Mouse (Mus musculus): ENCODE measurements around the gene Hps4.

The Hps4 gene

DNA sequence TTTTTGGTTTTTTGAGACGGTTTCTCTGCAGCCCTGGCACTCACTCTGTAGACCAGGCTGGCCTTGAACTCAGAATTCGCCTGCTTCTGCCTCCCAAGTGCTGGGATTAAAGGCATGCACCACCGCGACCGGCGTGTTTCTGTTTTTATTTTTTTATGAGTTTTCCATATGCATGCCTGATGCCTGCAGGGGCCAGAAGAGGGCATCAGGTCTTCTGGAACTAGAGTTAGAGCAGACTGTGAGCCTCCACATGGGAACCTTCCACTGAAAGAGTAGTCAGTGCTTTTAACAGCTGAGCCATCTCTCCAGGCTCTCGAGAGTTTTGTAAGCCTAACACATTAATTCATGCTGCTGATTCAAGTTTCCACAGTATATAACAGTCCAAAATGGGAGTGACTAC, 3.7 kb upstream of the Hps4 start:
- TF ChIP-seq GATA4 (IDR thresholded peaks at IDR 0.05; ENCODE audit: insufficient replicate concordance, low read length), result no peak

DNA sequence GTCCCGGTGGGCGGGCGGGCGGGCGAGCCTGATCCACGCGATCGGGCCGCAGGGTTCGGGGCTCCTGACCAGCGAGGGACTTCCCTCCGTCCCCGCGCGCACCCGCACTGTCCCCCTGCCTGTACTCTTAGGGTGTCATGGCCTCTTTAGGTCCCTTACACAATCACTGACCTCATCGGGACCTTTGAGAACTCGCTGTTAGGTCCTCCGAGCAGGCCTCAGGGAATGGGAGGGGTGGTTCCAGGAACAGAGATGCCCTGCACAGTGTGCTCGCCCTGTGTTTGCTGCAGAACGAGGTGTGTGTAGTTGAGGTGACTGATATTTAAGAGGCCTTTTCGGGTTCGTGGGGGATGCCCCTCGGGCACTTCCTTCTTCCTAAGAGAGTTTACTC, 317 bp downstream of the Hps4 start:
- TF ChIP-seq GATA4 (IDR thresholded peaks at IDR 0.05; ENCODE audit: insufficient replicate concordance, low read length), result no peak

DNA sequence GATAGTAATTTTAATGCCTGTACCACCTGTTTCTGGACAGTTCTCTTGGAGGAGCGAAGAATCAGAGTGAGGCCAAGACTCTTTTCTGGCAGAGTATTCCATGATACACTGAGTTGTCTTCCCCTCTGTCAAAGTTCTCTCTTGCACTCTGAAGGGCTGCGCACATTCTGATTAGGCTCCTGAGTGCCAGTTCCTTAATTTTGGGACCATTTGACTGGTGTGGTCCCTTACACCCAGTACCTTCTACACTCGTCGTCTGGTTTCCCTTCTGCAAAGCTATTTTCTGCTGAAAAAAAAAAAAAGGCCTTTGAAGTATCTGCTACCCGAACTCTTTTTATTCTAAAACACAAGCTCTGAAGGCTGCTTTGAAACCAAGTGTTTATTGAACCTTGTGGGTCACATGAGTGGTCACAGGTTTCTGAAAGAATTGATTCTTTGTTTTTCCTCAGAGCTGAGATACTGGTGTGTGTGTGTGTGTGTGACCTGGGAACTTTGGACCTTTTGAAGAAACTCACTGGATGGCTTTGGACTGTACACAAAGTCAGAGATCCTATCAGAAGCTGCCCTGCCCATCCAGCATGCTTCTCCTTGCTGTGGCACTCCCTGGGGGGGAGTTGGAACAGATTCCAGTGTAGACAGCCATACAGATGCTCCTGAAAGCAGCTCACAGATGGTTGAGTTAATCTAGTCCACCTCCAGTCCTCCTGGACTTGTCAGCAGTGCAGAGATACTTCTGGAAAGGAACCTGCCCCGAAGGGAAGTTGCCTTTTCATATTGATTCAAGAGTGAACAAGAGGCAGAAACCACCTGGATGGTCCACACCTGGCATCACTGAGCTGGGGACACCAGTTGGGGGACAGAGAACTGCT, 1.4 kb downstream of the Hps4 start:
- no peak for TF ChIP-seq GATA4 (IDR thresholded peaks at IDR 0.05; ENCODE audit: insufficient replicate concordance, low read length)

DNA sequence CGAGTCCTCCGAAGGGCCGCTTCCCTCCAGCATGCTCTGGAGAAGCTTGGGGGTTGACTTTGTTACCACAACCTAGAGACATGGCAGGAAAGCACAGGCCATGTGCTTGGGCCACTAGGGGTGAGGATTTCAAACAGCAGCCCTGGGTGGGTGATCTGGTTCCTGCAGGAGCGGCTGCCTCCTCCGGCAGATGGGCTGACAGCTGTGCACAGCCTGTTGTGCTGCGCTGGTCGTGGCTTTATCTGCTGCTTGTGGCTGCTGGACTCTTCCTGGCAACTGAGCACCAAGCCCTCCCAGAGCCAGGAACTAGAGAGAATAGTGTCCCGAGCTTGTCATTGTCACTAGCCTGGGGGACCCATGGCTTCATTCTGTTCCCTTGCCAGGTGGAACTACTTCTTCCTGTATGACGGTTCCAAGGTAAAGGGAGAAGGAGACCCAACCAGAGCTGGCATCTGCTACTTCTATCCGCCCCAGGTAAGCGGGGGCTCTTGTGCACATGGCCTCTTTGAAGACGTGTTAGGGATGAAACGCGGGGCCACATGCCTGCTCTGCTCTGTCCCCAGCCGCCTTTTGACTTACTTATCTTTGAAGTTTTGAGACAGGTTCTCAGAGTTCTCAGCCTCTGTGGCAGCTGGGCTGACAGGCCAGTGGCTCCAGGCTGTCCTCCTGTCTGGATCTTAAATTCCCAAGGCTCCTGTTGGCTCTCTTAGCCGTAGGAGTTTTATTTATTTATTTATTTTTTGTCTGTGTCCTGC, 3.5 kb downstream of the Hps4 start:
- no peak for TF ChIP-seq GATA4 (IDR thresholded peaks at IDR 0.05; ENCODE audit: insufficient replicate concordance, low read length)

DNA sequence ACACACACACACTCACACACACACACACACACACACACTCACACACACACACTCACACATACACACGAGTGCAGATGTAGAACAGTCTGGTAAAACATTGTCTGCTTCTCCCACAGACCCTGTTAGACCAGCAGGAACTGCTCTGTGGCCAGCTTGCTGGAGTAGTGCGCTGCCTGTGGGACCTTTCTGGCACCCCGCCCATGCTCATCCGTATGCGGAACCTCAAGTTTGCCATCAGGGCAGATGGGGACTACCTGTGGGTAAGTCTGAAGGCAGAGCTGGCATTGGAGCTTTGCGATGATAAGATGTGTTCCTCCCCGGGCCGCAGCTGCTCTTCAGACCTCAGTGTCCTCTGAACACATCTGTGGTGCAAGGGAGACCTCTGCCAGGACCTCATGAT, 6.3 kb downstream of the Hps4 start:
- no peak for TF ChIP-seq GATA4 (IDR thresholded peaks at IDR 0.05; ENCODE audit: insufficient replicate concordance, low read length)

DNA sequence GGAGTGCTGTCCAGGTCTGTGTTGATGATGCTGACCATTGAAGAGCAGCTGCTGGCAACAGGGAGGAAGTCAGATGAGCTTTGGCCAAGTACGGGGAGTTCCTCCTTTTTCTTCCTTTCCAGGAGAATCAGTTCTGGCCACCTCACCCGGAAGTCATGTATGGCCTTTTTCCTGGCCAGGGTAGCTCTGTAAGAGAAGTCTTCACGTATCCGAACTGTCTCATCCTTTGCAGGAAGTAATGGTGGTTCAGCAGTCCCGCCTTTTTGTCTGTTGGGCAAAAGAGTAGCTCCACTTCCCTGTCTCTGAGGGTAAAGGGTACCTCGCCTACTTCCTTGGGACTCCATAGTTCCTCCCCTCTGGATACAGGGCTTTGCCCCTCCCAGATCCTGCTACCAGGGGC, 12.6 kb downstream of the Hps4 start:
- no peak for TF ChIP-seq GATA4 (IDR thresholded peaks at IDR 0.05; ENCODE audit: insufficient replicate concordance, low read length)

DNA sequence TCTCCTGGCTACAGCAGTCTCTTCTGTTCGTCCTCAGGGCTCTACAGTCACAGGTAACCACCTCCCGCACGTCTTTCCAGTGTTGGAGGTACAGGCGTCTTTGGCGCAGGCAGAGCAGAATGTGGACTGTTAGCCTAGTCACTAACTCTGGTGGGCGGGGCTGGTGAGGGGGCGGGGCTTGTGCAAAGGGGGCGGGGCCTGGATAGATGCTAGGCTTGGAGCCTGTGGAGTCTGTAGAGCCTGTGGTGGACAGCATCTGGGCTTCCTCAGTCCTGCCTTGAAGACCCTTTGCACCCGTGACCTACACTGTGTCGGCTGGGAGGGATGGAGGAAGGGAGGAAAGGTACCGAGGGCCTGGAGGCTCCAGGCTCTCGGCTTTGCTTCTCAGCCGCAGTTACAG, 13.0 kb downstream of the Hps4 start, which contains the start of gene Gm6583:
Gm6583 (minus strand) TSS at position 124 of the 400 bp plus-strand sequence.
- TF ChIP-seq GATA4 (IDR thresholded peaks at IDR 0.05; ENCODE audit: insufficient replicate concordance, low read length), result no peak

DNA sequence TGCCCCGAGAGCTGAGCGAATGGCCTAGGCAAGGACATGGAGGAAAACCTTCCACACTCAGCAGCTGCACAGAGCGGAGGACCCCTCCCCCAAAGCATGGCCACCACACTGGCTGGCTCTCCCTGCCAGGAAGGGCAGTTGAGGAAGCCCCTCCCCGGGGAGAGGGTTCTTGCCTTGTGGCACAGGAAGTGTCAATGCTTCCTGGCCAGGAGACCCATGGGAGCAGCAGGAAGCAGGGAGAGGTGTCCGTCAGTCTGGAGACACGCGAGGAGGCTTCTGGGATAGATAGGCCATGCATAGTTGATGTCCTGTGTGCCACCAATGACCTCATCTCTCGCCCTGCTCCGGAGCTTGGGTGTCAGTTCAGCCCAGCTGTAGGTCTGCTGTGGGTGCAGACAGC, 13.4 kb downstream of the Hps4 start:
- TF ChIP-seq GATA4 (IDR thresholded peaks at IDR 0.05; ENCODE audit: insufficient replicate concordance, low read length), result no peak

DNA sequence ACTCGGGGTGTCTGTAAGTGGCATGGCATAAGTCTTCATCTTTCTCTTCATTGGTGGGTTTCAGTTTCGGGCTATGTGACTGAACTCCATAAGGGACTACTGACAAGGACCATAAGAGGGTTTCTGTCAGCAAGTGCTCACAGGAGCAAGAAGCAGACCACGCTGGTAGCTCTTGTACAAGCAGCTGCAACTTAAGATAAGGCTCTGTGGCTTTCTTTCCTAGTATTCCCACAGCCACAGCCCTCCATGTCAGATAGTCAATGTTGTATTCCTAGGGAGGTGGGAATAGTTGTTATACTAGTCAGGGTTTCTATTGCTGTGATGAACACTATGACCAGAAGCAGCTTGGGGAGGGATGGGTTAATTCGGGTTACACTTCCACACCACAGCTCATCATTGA, 16.6 kb downstream of the Hps4 start:
- no peak for TF ChIP-seq GATA4 (IDR thresholded peaks at IDR 0.05; ENCODE audit: insufficient replicate concordance, low read length)

DNA sequence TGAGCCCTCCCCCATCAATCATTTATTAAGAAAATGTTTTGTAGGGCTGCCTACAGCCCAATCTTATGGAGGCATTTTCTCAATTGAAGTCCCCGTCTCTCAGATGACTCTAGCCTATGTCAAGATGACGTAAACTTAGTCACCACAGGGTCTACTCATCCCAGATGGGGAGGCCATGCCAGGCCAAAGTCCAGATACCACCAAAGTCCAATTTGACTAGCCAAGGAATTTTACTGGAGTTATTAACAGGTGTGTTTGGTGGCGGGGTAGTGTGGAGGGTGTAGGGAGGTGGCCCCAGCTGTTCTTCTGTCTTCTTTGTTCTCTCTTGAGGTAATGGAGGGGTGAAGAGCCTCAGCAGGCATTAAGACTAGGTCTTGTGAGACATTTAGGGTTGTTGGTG, 17.2 kb downstream of the Hps4 start:
- no peak for TF ChIP-seq GATA4 (IDR thresholded peaks at IDR 0.05; ENCODE audit: insufficient replicate concordance, low read length)

DNA sequence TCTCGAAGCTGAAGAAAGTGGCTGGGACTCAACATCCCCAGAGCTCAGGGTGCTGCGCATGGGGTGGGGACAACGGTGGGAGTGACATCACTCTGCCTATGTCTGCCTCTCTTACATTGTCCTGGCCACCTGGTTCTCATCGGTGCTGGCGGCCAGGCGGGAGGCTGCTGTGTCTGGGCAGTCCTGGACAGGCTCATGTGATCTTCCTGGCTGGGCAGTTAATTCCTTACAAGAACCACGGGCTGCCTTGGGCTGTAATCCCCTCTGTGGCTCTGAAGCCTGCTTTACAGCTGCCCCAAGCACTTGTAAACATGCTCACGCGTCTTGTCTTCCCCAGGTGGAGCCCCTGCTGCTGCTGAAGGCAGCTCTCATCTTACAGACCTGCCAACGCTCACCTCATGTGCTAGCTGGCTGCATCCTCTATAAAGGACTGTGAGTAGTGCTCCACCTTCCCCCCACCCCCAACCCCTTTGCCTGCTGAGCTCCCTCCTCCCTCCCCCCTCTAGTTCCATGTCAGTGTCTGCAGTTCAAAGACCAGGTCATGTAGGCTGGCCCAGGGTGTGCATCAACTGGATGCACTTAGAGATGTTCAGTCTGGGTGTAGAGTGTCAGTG, 21.4 kb downstream of the Hps4 start:
- TF ChIP-seq GATA4 (IDR thresholded peaks at IDR 0.05; ENCODE audit: insufficient replicate concordance, low read length), result no peak

DNA sequence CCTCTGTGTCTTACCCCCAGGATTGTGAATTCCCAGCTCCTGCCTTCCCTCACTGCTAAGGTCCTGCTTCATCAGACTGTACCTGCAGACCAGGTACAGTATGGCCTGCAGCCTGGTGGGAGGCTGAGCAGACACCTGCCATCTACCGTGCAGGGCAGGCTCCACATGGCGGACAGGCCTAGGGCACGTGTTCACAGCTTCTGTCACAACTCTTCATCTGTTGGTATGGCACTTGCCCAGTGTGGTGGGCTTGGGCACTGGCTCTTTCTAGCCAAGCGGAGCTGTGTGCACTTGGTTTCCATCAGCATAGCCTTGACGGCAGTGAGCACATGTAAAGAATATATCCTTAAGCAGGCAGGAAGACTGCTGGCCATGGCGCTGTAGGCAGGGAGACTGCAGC, 24.0 kb downstream of the Hps4 start:
- TF ChIP-seq GATA4 (IDR thresholded peaks at IDR 0.05; ENCODE audit: insufficient replicate concordance, low read length), result no peak

DNA sequence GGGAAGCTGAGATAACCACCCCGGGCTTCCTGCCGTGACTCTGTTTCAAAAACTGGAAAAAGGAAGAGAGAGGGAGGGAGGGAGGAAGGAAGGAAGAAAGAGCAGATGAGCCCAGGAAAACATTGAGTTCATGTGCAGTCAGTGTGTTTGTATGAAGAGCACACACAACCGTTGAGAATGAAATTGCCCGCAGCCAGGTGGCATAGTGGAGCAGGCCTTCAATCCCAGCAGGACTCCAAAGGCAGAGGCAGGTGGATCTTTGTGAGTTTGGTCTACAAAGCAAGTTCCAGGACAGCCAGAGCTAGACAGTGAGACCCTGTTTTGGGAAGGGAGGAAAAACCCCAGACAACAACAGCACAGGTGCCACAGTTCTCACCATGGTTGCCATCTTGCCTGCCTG, 24.5 kb downstream of the Hps4 start:
- no peak for TF ChIP-seq GATA4 (IDR thresholded peaks at IDR 0.05; ENCODE audit: insufficient replicate concordance, low read length)

DNA sequence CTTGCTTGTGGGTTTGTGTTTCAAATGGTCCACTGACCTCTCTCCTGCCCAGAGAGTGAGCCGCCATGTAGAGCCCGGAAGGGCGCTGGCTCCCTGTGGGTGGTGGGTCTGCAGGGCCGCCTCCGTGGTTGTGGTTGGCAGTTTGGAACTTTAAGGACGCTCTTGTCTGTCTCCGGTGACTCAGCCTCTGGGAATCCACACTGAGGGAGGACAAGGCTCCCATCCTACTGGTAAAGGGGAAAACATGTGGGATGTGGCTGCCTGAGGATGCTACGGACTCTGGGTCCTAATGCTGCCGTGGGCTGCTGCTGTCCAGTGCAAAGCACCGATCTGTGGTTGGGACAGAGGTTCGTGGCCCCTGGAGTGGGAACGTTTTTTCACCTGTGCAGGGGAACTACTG, 25.0 kb downstream of the Hps4 start:
- no peak for TF ChIP-seq GATA4 (IDR thresholded peaks at IDR 0.05; ENCODE audit: insufficient replicate concordance, low read length)

DNA sequence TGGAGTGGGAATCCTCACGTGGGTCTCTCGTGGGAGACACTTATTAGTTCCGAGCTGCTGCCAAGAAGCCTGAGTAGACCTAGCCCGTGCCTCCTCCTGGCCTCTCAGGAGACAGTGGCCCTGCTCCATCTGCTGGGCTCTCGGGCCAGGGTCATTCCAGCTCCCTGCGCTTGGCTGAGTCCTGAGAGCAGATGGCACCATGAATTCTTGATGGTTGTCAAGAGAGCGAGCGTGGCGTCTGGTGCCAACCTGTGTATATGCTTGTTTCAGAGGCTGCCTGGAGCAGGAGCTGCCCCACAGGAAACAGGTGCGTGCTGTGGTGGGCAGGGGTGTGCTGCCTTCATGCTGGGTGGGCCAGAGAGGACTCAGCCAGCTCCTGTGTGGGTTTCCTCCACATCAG, 25.8 kb downstream of the Hps4 start:
- TF ChIP-seq GATA4 (IDR thresholded peaks at IDR 0.05; ENCODE audit: insufficient replicate concordance, low read length), result no peak

DNA sequence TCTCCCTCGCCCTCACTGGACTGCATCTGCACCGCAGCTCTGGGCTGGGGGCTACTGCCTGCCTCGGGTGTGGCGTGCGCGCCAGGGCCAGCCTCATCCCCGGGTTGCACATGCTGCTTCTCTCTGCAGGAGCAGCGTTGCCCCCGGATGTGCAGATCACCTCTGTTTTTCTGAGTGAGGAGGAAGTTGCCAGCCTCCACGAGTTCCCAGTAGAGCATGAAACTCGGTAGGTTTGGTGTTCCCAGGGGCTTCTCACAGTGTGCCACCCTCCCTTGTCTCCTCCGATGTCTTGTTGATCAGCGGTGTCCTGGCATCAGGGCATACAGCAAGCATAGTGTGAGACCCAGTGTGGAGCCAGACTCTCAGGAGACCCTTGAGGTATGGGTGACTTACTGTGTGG, 26.4 kb downstream of the Hps4 start:
- TF ChIP-seq GATA4 (IDR thresholded peaks at IDR 0.05; ENCODE audit: insufficient replicate concordance, low read length), result no peak
